Mouse (Mus musculus) Muller cell, postnatal 12 days (primary cell): ENCODE results near the gene Rfk.

Experiments used
- DNase-seq: peaks from one replicate; pipeline ENCODE4 v3.0.0-alpha.2; 2015; ENCODE audit errors: inconsistent ontology term

Rfk gene

GRCm38 (mm10) chr19:17385022-17385421, 8.8 kb upstream of the Rfk start:
- no peak for DNase-seq

- peak; percentile 29 for DNase-seq
These were observed 8.4 kb upstream of the Rfk start for GRCm38 (mm10) chr19:17385426-17385825.

- peak; percentile 17 for DNase-seq
These were observed 7.4 kb upstream of the Rfk start for GRCm38 (mm10) chr19:17386424-17386823.

- DNase-seq, result peak; percentile 45
These were observed 5.4 kb upstream of the Rfk start for GRCm38 (mm10) chr19:17388404-17388803.

- DNase-seq, result no peak
These were observed 977 bp upstream of the Rfk start for GRCm38 (mm10) chr19:17392866-17393265.

- no peak for DNase-seq
These were observed 3.0 kb downstream of the Rfk start for GRCm38 (mm10) chr19:17396802-17397201.

- DNase-seq, result no peak
These were observed 4.1 kb downstream of the Rfk start for GRCm38 (mm10) chr19:17397922-17398321.

- no peak for DNase-seq
These were observed 6.1 kb downstream of the Rfk start for GRCm38 (mm10) chr19:17399965-17400364.

- DNase-seq, result no peak
These were observed 6.7 kb downstream of the Rfk start for GRCm38 (mm10) chr19:17400571-17400970.

GRCm38 (mm10) chr19:17403175-17403574, 9.3 kb downstream of the Rfk start:
- DNase-seq, result no peak

GRCm38 (mm10) chr19:17406823-17407222, 13.0 kb downstream of the Rfk start:
- no peak for DNase-seq

GRCm38 (mm10) chr19:17408591-17408990, 14.7 kb downstream of the Rfk start:
- DNase-seq, result no peak

GRCm38 (mm10) chr19:17409351-17409750, 15.5 kb downstream of the Rfk start:
- DNase-seq, result no peak

- no peak for DNase-seq
These were observed 16.7 kb downstream of the Rfk start for GRCm38 (mm10) chr19:17410465-17411065.

- no peak for DNase-seq
These were observed 19.1 kb downstream of the Rfk start for GRCm38 (mm10) chr19:17412915-17413459.

GRCm38 (mm10) chr19:17417855-17418254, 24.0 kb downstream of the Rfk start:
- DNase-seq, result no peak

GRCm38 (mm10) chr19:17423306-17423705, 29.5 kb downstream of the Rfk start:
- no peak for DNase-seq

- DNase-seq, result no peak
These were observed 34.1 kb downstream of the Rfk start for GRCm38 (mm10) chr19:17427824-17428560.

- DNase-seq, result no peak
These were observed 34.7 kb downstream of the Rfk start for GRCm38 (mm10) chr19:17428561-17428914.

GRCm38 (mm10) chr19:17436651-17437050, 42.8 kb downstream of the Rfk start:
- DNase-seq, result no peak

- no peak for DNase-seq
These were observed 45.8 kb downstream of the Rfk start for GRCm38 (mm10) chr19:17439476-17440189.

GRCm38 (mm10) chr19:17443581-17443980, 49.7 kb downstream of the Rfk start:
- no peak for DNase-seq
